Mouse (Mus musculus): ENCODE measurements around the gene Hhat. TPM values are rescaled to one million over a fixed set of nuclear protein-coding genes. Genes with fewer than 3 reads are reported as not detected.

Hhat gene
- total RNA-seq, 2 experiments from 2014 or later, result not detected

DNA sequence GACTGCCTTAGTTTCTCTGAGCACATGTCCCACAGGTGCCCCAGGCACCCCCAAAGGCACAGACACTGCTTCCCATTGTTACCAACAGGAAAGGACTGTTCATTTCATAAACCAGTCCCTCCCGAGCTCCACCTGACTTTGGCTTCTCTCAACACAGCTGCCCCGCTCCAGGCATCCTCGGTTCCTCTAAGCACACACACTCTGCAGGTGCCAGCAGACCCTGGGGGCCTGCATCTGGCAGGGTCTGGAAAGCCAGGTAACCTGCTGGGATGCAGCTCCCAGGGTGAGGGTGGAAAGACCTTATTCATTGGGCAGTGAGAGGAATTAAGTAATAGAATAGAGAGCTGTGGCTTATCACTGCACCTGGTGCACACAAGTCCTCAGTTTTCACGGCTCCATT lies 107.4 kb downstream of the Hhat start:
- ATAC-seq (replicated peaks; ENCODE audit: low FRiP score, poor library complexity, severe bottlenecking), result no peak

DNA sequence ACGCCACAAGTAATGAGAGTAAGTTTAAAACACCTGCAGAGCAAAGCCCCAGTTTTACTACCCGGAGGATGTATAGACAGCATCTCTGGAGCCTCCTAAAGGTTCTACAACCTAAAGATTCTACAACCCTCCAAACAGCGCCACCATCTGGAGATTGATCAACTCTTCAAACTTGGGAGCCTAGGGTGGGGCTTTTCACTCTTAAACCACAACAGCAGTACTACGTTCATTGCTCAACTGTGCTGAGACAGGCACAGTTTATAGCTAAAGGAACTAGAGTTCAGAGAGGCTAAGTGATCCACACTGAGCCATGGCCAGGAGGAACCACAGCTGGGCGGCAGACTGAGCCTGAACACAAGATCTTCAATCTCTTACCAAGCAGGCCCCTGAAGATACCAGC lies 107.9 kb downstream of the Hhat start:
- ATAC-seq (replicated peaks; ENCODE audit: low FRiP score, poor library complexity, severe bottlenecking), result no peak

DNA sequence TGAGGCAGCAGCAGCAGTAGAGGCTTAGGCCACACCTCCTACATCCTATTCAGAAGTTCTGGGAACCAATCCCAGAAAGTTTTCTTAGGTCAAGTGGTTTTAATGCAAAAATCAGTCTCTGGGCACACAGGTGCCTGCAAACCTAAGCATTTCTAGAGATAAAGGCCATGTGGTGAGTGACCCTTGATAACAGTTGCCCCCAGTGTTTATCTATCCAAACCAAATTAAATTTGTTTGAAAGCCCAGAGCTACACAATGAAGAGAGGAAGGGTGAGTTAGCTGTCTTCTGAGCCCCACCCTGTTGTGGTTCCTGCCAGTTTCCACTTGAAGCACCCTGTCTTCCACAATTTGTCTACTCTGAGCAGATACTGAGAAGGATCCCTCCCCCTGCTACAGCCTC lies 109.4 kb downstream of the Hhat start:
- ATAC-seq (replicated peaks; ENCODE audit: low FRiP score, poor library complexity, severe bottlenecking), result no peak

GRCm38 (mm10) chr1:192657417-192657816 lies 113.6 kb downstream of the Hhat start:
- ATAC-seq (replicated peaks; ENCODE audit: low FRiP score, poor library complexity, severe bottlenecking), result no peak

- ATAC-seq (replicated peaks; ENCODE audit: low FRiP score, poor library complexity, severe bottlenecking), result no peak
Observed at GRCm38 (mm10) chr1:192651981-192652605, 118.9 kb downstream of the Hhat start.

DNA sequence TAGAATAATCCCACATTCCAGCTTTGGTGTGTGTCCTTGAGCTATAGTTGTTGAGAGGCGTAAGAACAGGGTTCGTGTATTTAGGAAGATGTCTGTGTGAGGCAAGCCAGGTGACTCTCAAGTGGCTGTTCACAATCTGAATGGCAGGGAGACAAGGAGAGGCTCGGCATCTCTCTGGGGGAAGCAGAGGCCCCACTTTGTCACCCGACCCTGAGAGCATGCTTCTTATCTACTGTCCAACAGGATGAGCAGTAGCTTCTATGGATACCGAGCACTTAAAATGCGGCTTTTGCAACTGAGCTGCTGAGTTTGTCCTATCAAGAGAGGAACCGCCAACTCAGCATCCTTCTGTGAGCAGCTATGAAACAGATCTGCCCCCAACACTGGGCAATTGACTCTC lies 120.4 kb downstream of the Hhat start:
- no peak for ATAC-seq (replicated peaks; ENCODE audit: low FRiP score, poor library complexity, severe bottlenecking)

DNA sequence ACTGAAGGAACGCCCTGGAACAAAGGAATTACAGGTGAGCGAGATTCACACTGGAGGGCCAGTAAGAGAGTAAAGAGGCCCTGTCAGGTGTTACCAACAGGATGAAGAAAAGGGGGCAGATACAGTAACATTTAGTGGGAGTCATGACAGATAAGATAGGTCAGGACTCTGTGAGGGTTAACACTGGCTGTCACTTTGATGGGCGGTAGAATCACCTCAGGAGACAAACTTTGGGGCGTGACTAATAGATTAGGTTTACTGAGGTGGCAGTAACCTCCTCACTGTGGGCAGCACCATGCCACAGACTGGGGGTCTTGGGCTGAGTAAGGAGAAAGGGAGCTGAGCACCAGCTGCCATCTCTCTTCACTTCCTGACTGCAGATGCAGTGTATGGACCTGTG lies 121.0 kb downstream of the Hhat start:
- no peak for ATAC-seq (replicated peaks; ENCODE audit: low FRiP score, poor library complexity, severe bottlenecking)

DNA sequence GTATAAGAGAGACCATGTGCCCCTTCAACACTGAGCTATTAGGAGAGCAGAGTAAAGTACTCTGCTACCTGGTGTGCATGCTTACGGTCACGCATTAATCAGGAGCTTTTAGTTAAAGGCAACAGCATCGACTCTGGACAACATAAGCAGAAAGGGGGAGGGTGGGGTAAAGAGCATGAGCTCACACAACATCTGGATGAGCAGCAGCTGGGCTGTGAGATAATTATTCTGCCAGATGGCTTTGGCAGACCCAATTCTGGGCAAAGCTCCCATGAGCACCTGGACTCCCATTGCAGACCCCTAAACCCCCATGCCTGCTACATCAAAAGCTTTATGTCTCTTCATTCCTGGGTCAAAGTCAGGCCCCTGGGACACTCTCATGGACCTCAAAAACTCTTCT lies 121.8 kb downstream of the Hhat start:
- no peak for ATAC-seq (replicated peaks; ENCODE audit: low FRiP score, poor library complexity, severe bottlenecking)

GRCm38 (mm10) chr1:192647361-192647760 lies 123.7 kb downstream of the Hhat start:
- no peak for ATAC-seq (replicated peaks; ENCODE audit: low FRiP score, poor library complexity, severe bottlenecking)

GRCm38 (mm10) chr1:192642126-192642525 lies 128.9 kb downstream of the Hhat start:
- ATAC-seq (replicated peaks; ENCODE audit: low FRiP score, poor library complexity, severe bottlenecking), result no peak

- ATAC-seq (replicated peaks; ENCODE audit: low FRiP score, poor library complexity, severe bottlenecking), result no peak
Observed at GRCm38 (mm10) chr1:192639175-192639574, 131.8 kb downstream of the Hhat start.

GRCm38 (mm10) chr1:192621843-192622242 lies 149.2 kb downstream of the Hhat start:
- ATAC-seq (replicated peaks; ENCODE audit: low FRiP score, poor library complexity, severe bottlenecking), result no peak

- no peak for ATAC-seq (replicated peaks; ENCODE audit: low FRiP score, poor library complexity, severe bottlenecking)
Observed at GRCm38 (mm10) chr1:192613271-192613670, 157.8 kb downstream of the Hhat start.

DNA sequence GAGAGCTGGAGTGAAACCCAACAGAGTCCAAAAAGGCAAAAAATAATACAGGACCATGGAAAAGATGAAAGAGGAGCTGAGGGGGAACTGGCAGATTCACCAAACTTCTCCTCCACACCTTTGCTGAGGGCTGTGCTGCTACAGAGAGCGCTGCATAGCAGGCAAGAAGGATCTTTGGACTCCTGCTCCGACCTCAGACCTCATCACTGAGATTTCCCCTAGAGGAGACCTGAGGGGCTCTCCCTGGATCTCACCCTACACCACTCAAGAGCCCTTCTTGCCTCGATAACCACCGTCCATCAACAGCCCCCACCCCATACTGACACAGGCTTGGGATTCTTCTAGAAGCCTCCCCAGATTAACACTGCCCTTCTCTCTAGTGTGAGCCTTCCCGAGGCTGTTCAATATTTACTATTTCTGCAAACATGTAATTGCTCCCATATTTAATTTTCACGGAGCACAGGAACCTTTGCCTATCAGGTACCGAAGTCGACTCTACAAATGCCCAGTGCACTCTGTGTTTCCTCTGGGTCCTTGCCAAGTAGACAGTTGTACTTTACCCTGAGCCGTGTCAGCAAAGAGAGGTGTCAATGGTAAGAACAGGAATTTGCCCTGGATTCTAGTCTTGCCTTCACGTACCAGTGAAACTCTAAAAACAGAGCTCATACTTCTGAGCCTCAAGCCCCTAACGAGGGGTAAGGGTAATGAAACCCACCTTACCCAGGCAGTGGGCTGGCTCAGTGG lies 158.9 kb downstream of the Hhat start:
- no peak for ATAC-seq (replicated peaks; ENCODE audit: low FRiP score, poor library complexity, severe bottlenecking)

- no peak for ATAC-seq (replicated peaks; ENCODE audit: low FRiP score, poor library complexity, severe bottlenecking)
Observed at GRCm38 (mm10) chr1:192606876-192607275, 164.1 kb downstream of the Hhat start.

GRCm38 (mm10) chr1:192604413-192604812 lies 166.6 kb downstream of the Hhat start:
- no peak for ATAC-seq (replicated peaks; ENCODE audit: low FRiP score, poor library complexity, severe bottlenecking)

- ATAC-seq (replicated peaks; ENCODE audit: low FRiP score, poor library complexity, severe bottlenecking), result no peak
Observed at GRCm38 (mm10) chr1:192603556-192603955, 167.5 kb downstream of the Hhat start.

DNA sequence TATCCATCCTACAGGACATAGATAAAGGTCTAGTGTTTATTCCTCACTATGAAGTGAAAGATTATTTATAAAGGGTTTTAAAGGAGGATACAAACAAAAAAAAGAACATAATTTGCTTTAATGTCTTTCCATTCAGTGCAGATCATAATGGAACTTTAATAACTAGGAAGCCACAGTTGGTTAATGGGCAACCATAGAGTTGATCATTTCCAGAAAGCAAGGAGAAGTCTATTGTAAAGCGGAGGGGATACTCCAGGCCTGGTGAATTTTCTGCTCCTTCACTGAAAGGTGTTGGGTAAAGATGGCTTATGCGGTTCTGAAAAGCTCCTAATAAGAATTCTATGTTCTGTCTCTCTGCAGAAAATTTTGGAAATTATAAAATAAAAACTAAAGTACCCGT lies 169.8 kb downstream of the Hhat start:
- no peak for ATAC-seq (replicated peaks; ENCODE audit: low FRiP score, poor library complexity, severe bottlenecking)

DNA sequence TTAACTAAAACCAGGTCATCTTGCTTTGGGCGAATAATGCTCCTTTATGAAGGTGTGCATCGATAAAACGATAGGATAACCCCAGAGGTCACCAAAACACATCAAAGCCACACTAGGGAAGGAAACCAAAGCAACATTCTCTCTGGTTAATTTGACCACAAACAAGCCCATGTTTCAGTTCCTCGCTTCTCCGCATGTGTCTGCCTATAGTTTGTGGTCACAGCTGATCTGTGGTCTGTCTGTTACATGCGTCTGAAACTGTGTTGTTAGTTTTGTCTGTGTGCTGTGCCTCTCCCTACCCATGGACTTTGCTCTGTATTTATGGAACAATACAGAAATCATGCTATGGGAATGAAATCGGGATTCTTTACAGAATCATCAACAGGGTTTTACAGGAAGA lies 171.3 kb downstream of the Hhat start:
- no peak for ATAC-seq (replicated peaks; ENCODE audit: low FRiP score, poor library complexity, severe bottlenecking)

DNA sequence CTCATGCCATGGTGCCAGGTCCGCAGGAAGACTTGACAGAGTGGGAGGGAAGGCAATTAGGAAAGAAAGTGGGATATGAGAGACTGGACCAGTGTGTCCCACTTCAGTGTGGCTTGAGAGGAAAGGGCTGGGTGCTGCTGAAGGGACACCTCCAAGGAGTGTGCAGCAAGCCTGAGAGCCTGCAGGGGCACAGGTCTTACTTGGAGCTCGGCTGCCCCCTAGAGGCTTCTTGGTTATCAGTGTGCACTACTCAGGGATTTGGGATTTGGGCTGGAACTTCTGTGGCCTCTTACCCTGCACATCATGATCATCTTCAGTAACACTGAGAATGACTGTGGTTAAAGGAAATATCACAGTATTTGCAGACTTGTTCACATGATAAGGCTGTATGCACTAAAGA lies 172.6 kb downstream of the Hhat start:
- ATAC-seq (replicated peaks; ENCODE audit: low FRiP score, poor library complexity, severe bottlenecking), result no peak

- no peak for ATAC-seq (replicated peaks; ENCODE audit: low FRiP score, poor library complexity, severe bottlenecking)
Observed at GRCm38 (mm10) chr1:192595426-192595825, 175.6 kb downstream of the Hhat start.

DNA sequence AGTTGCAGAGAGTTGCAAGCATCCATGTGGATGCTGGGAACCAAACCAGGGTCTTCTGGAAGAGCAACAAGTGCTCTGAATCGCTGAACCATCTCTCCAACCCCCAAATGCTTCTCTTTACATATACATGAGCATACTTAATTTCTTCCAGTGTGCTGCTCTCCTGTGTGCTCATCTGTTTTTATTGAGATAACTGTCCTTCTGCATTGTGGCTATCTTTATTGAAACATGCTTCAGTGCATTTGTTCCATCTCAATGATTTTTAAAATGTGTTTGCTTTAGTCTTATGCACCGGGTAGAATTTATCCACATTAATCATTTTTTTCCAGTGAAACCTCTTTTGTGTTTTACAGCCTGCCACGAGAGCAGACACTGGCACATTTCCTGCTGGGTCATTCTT lies 177.5 kb downstream of the Hhat start:
- no peak for ATAC-seq (replicated peaks; ENCODE audit: low FRiP score, poor library complexity, severe bottlenecking)

Measured in erythroid progenitor cell, adult 5-6 weeks (primary cell).